Mouse (Mus musculus): ENCODE data around the gene Dennd4a. TPM values are rescaled to one million over a fixed set of nuclear protein-coding genes. Genes with fewer than 3 reads are reported as not detected.

Gene Dennd4a
- total and polyA plus RNA-seq, 3 experiments = 22.6 to 41.1 (median 37.1) TPM

DNA sequence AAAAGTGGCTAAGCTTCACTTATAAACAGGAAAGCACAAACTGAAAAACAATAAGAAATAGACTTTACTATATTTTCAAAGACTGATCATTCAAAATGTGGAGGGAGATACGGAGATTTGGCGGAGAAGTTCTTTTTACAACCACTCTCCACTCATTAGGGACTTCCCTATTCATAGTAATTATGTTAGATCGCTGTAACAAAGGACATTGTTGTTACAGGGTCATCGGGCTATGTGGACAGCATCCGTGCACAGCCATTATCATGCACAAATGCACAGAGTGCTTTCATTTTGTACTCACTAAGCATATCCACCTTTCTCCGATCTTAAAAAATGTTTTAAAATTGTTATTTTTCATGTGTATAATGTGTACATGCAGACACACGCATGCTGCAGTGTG, 27.6 kb upstream of the Dennd4a start:
- H3K4me2 ChIP-seq (ENCODE audit: insufficient read depth, low read depth, poor library complexity, severe bottlenecking) = no peak overlapping the region
- dilution Hi-C loops (cut with MboI; ENCODE audit: extremely low pct_ligation_motif_present, extremely low pct_unique_long_range_greater_than_20kb, low sequenced_read_pairs) = no loop called here
- no peaks in the 10 kb centered on the region for H3K9me3 ChIP-seq (replicated peaks; ENCODE audit: low read length)
- no peaks in the 10 kb centered on the region for H3K27me3 ChIP-seq (replicated peaks)
- no peak for TF ChIP-seq CHD1 (IDR thresholded peaks at IDR 0.05; ENCODE audit: low read depth, low read length)
- no peak for TF ChIP-seq UBTF (IDR thresholded peaks at IDR 0.05; ENCODE audit: low read depth, low read length)
- no peak for TF ChIP-seq HCFC1 (IDR thresholded peaks at IDR 0.05; ENCODE audit: low read depth, low read length)
- no peak for TF ChIP-seq USF2 (conservative IDR thresholded peaks at IDR 0.05; ENCODE audit: low read depth, low read length)
- TF ChIP-seq MEF2A (IDR thresholded peaks at IDR 0.05; ENCODE audit: borderline replicate concordance, low read depth, low read length) = no peak
- TF ChIP-seq MAFK (IDR thresholded peaks at IDR 0.05; ENCODE audit: insufficient replicate concordance, low read length) = no peak
- TF ChIP-seq POLR2A (IDR thresholded peaks at IDR 0.05; ENCODE audit: low read depth, low read length) = no peak
- TF ChIP-seq BHLHE40 (IDR thresholded peaks at IDR 0.05; ENCODE audit: low read depth, low read length) = no peak
- H3K27ac ChIP-seq (ENCODE audit: insufficient read depth, low read depth) = no peak overlapping the region
- H3K36me3 ChIP-seq (replicated peaks in 1 of 2; ENCODE audit: control insufficient read depth in 1 of 2, insufficient read depth in 1 of 2, low read length in 1 of 2) = no peaks in the 10 kb centered on the region
- no peak overlapping the region for H3K9ac ChIP-seq (ENCODE audit: insufficient read depth, low read depth)
- DNase-seq (ENCODE audit: extremely low read depth) = no peak
- peaks cover 20 to 57% of the 10 kb centered on the region in 2 experiments for H3K4me1 ChIP-seq (ENCODE audit: control insufficient read depth in 1 of 2, insufficient read depth in 2 of 2)
- no peak overlapping the region for H3K4me3 ChIP-seq (replicated peaks in 1 of 3; ENCODE audit: low read depth in 2 of 3, low read length in 2 of 3, poor library complexity in 1 of 3)
- in situ Hi-C loops (cut with MboI; ENCODE audit: low pct_ligation_motif_present, low pct_unique_long_range_greater_than_20kb, low sequenced_read_pairs) = no loop called here
- no peaks in the 10 kb centered on the region for H3K79me2 ChIP-seq (replicated peaks; ENCODE audit: control insufficient read depth, extremely low read depth, insufficient read depth, poor library complexity, severe bottlenecking)

DNA sequence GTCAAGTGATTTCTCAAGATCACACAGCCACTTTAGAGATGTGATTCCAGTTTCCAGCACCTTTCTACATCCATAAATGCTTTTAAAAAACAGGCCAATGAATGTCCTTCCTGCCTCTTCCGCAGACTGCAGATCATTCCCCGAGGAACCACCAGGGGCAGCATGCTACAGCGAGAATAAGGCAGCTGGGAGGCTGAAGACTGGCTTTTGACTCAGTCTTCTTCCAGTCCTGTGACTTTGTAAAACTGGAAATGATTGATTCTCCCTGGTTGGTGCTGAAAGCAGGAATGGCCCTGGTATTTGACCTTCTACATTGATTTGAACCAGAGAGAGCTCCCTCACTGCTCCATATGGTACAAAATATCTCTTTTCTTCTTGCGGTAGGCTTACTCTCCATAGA, 26.3 kb upstream of the Dennd4a start:
- in situ Hi-C loops (cut with MboI; ENCODE audit: low pct_ligation_motif_present, low pct_unique_long_range_greater_than_20kb, low sequenced_read_pairs) = no loop called here
- peak; percentile 69 for DNase-seq (ENCODE audit: extremely low read depth)
- peak; percentile 81 to 87 for TF ChIP-seq CTCF (conservative IDR thresholded peaks at IDR 0.05 in 1 of 2, IDR thresholded peaks at IDR 0.05 in 1 of 2; ENCODE audit: low read depth in 2 of 2, low read length in 2 of 2)
- no peak for TF ChIP-seq USF2 (conservative IDR thresholded peaks at IDR 0.05; ENCODE audit: low read depth, low read length)
- TF ChIP-seq SMC3 (IDR thresholded peaks at IDR 0.05; ENCODE audit: low read depth, low read length) = peak; percentile 76
- TF ChIP-seq IRF4 (IDR thresholded peaks at IDR 0.05; ENCODE audit: low read depth, low read length) = no peak
- TF ChIP-seq ELF1 (IDR thresholded peaks at IDR 0.05; ENCODE audit: low read depth, low read length) = peak; percentile 29; the same call in 1 of the 2 replicates
- TF ChIP-seq ZC3H11A (IDR thresholded peaks at IDR 0.05; ENCODE audit: low read depth, low read length) = no peak
- TF ChIP-seq RAD21 (IDR thresholded peaks at IDR 0.05; ENCODE audit: low read depth, low read length) = peak; percentile 89
- H3K9ac ChIP-seq (ENCODE audit: insufficient read depth, low read depth) = no peak overlapping the region
- H3K27ac ChIP-seq (ENCODE audit: insufficient read depth, low read depth) = no peak overlapping the region
- H3K4me2 ChIP-seq (ENCODE audit: insufficient read depth, low read depth, poor library complexity, severe bottlenecking) = no peak overlapping the region
- no peaks in the 10 kb centered on the region for H3K79me2 ChIP-seq (replicated peaks; ENCODE audit: control insufficient read depth, extremely low read depth, insufficient read depth, poor library complexity, severe bottlenecking)
- H3K4me1 ChIP-seq (ENCODE audit: control insufficient read depth in 1 of 2, insufficient read depth in 2 of 2) = peaks cover 20 to 63% of the 10 kb centered on the region in 2 experiments
- H3K9me3 ChIP-seq (replicated peaks; ENCODE audit: low read length) = no peaks in the 10 kb centered on the region
- no peaks in the 10 kb centered on the region for H3K27me3 ChIP-seq (replicated peaks)
- dilution Hi-C loops (cut with MboI; ENCODE audit: extremely low pct_ligation_motif_present, extremely low pct_unique_long_range_greater_than_20kb, low sequenced_read_pairs) = no loop called here
- no peaks in the 10 kb centered on the region for H3K36me3 ChIP-seq (replicated peaks in 1 of 2; ENCODE audit: control insufficient read depth in 1 of 2, insufficient read depth in 1 of 2, low read length in 1 of 2)
- no peak overlapping the region for H3K4me3 ChIP-seq (replicated peaks in 1 of 3; ENCODE audit: low read depth in 2 of 3, low read length in 2 of 3, poor library complexity in 1 of 3)

All from CH12.LX (cell line).